ENCODE assay signal across 8 mouse cellular contexts in genomic region chr11:118248150-118249011, GRCm38 (mm10). TPM values are rescaled to one million over a fixed set of nuclear protein-coding genes. Genes with fewer than 3 reads are reported as not detected.
DNase-seq lines count a peak whose midpoint lies in the region; ATAC-seq lines count a peak whose summit lies in the region.

Gene Cyth1, minus strand, starts transcription at chr11:118248592.

- no peaks in the 10 kb centered on the region for H3K27me3 ChIP-seq in heart, embryonic 13.5 days (replicated peaks)
- H3K27me3 ChIP-seq in liver, embryonic 12.5 days (replicated peaks) = peaks cover 16% of the 10 kb centered on the region
- H3K27me3 ChIP-seq in stomach, embryonic 15.5 days (replicated peaks) = no peaks in the 10 kb centered on the region

- under 1% methylated on average over 82 of the region's 86 CpGs for WGBS in heart, embryonic 13.5 days
- under 1% methylated on average over 86 of the region's 86 CpGs for WGBS in liver, embryonic 12.5 days (ENCODE audit: insufficient replicate concordance)
- under 1% methylated on average over 86 of the region's 86 CpGs for WGBS in stomach, embryonic 15.5 days

- H3K9ac ChIP-seq in heart, embryonic 13.5 days = peak within 1 kb of the TSS; percentile 98
- peak within 1 kb of the TSS; percentile 87 for H3K9ac ChIP-seq in liver, embryonic 12.5 days
- H3K9ac ChIP-seq in stomach, embryonic 15.5 days = peak within 1 kb of the TSS; percentile 90

- H3K4me1 ChIP-seq in brown adipose tissue, adult 24 weeks (ENCODE audit: control insufficient read depth, insufficient read depth, insufficient read length, low read length) = peaks cover 25% of the 10 kb centered on the region
- peaks cover 38% of the 10 kb centered on the region for H3K4me1 ChIP-seq in heart, embryonic 13.5 days
- H3K4me1 ChIP-seq in liver, embryonic 12.5 days = peaks cover 32% of the 10 kb centered on the region
- peaks cover 20% of the 10 kb centered on the region for H3K4me1 ChIP-seq in stomach, embryonic 15.5 days

- no peaks in the 10 kb centered on the region for H3K36me3 ChIP-seq in heart, embryonic 13.5 days
- H3K36me3 ChIP-seq in liver, embryonic 12.5 days = no peaks in the 10 kb centered on the region; the same call in 1 of the 2 replicates
- no peaks in the 10 kb centered on the region for H3K36me3 ChIP-seq in stomach, embryonic 15.5 days

- no peaks in the 10 kb centered on the region for H3K9me3 ChIP-seq in heart, embryonic 13.5 days
- no peaks in the 10 kb centered on the region for H3K9me3 ChIP-seq in liver, embryonic 12.5 days (replicated peaks)
- no peaks in the 10 kb centered on the region for H3K9me3 ChIP-seq in stomach, embryonic 15.5 days

- H3K4me3 ChIP-seq in brown adipose tissue, adult 24 weeks (ENCODE audit: insufficient read depth, low read depth, low read length) = peak within 1 kb of the TSS; percentile 96
- H3K4me3 ChIP-seq in heart, embryonic 13.5 days = peak within 1 kb of the TSS; percentile 94
- peak within 1 kb of the TSS; percentile 81 for H3K4me3 ChIP-seq in liver, embryonic 12.5 days
- peak within 1 kb of the TSS; percentile 74 for H3K4me3 ChIP-seq in stomach, embryonic 15.5 days (replicated peaks)

- peak within 1 kb of the TSS; percentile 90 for H3K4me2 ChIP-seq in heart, embryonic 13.5 days
- peak within 1 kb of the TSS; percentile 100 for H3K4me2 ChIP-seq in liver, embryonic 12.5 days
- peak within 1 kb of the TSS; percentile 87 for H3K4me2 ChIP-seq in stomach, embryonic 15.5 days

- H3K27ac ChIP-seq in brown adipose tissue, adult 24 weeks (replicated peaks; ENCODE audit: low read depth, low read length) = peak within 1 kb of the TSS; percentile 99
- peak within 1 kb of the TSS; percentile 95 for H3K27ac ChIP-seq in heart, embryonic 13.5 days (replicated peaks)
- H3K27ac ChIP-seq in liver, embryonic 12.5 days = peak within 1 kb of the TSS; percentile 68
- peak within 1 kb of the TSS; percentile 86 for H3K27ac ChIP-seq in stomach, embryonic 15.5 days

- peak; percentile 95 for ATAC-seq in heart, embryonic 13.5 days (ENCODE audit: extremely low read depth, insufficient number of reproducible peaks, low FRiP score, low TSS enrichment)
- peak; percentile 95 for ATAC-seq in liver, embryonic 12.5 days
- peak; percentile 95 for ATAC-seq in stomach, embryonic 15.5 days (ENCODE audit: insufficient read depth, low FRiP score, low read depth)

- DNase-seq in CD4-positive, CD25-positive, alpha-beta regulatory T cell, adult 2 months (ENCODE audit: low read depth, low spot score) = peak; percentile 99
- peak; percentile 78 for DNase-seq in fat pad, adult 2 months (ENCODE audit: extremely low read depth, low read depth, low spot score)
- peak; percentile 99 for DNase-seq in kidney, postnatal 10 days
- peak; percentile 100 for DNase-seq in natural killer cell, adult 2 months (ENCODE audit: low spot score in 2 of 2)

RNA-seq across cellular contexts. Expression of gene Cyth1, which starts in this region (rescaled TPM):
- 37.2 and 41.9 TPM in 2 replicates for polyA plus RNA-seq in brown adipose tissue, adult 24 weeks (2012; ENCODE audit: insufficient read depth, insufficient read length, missing spikeins)
- polyA plus RNA-seq in heart, embryonic 13.5 days (2015; fragmentation: Nextera tagmentation; extraction: Ambion mirVana) = 14.9 and 15.9 TPM in 2 replicates
- 4.7 and 5.4 TPM in 2 replicates for polyA plus RNA-seq in liver, embryonic 12.5 days (2016; fragmentation: Nextera tagmentation; extraction: Ambion mirVana)
- polyA plus RNA-seq in stomach, embryonic 15.5 days (2015; fragmentation: Nextera tagmentation; extraction: Ambion mirVana) = 13.8 and 13.9 TPM in 2 replicates

Comparison
In these comparisons a context has a peak if more than half of its experiments do, and no peak if none do; other contexts are left out.
1. Peak in every context shown above with its lines: DNase-seq, ATAC-seq, H3K4me3 ChIP-seq and H3K27ac ChIP-seq.